Mouse (Mus musculus) 416B (cell line): ENCODE measurements at regions not wholly inside any gene's neighbourhood (a gene's known extent, or its start where the extent isn't known, plus 50 kb on each side); places are given as distances from the start of the nearest gene placed in this dataset.
A peak's percentile ranks its signal among the peaks of the same experiment; 100 is the strongest.

Source experiments
- DNase-seq: peaks from one replicate; pipeline ENCODE4 v3.0.0; 2011; ENCODE audit warnings: low read depth

GRCm38 (mm10) chr12:32489415-32490139, 111.1 kb downstream of the Ccdc71l start:
- DNase-seq: peak; percentile 58

- no peak for DNase-seq
Measured at GRCm38 (mm10) chr12:32504196-32504595, 125.7 kb downstream of the Ccdc71l start.

GRCm38 (mm10) chr12:32508671-32509070, 130.2 kb downstream of the Ccdc71l start:
- no peak for DNase-seq

DNA sequence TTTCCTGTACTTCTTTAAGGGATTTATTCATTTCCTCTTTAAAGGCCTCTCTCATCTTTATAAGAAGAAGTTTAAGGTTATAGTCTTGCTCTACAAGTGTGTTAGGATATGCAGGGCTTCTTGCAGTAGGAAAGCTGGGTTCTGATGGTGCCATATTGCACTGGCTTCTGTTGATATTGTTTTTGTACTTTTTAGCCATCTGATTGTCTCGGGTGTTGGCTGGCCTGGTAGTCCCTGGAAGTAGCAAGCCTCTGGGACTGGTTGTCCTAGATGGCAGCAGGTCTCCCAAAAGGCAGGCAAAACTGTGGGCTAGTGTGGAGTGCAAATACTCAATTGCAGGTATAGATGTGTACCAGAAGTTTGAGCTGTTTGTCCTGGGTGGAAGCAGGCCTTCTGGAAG, 147.1 kb downstream of the Ccdc71l start:
- DNase-seq: no peak

DNA sequence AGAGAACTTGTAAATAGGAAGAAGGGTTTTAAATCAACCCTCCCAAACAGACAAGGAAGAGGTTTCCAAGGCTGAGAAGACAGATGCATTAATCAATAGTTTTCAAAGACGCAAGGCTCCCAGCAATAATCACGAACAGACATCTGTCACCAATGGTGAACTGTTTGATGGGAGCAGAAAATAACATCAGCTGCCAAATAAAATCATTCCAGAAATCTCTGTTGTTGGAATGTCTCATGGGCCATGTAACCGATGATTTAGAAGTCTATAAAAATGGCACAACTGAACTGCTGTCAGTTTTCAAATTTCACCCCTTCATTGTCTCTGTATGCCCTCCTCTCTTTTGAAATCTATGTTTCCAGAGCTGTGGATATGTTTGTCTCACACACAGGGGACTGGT, 152.7 kb downstream of the Ccdc71l start:
- DNase-seq: no peak

DNA sequence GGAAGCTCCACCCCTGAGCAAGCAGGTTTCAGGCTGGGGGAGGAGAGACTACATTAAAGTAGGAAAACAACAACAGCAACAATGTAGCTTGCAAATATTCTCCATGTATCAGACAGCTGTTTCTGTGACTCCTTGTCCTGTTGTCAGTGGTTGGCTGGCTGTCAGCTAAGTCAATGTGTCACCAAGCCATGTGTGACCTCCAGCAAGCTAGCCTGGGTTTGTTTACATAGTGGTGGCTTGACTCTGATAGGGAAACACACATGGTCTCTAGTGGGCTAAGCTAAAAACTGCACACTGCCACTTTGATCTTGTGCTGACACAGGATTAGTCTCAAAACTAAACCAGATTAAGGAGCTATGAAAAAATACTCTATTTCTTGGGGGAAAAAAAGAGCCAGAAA, 155.1 kb downstream of the Ccdc71l start:
- peak; percentile 1 for DNase-seq

DNA sequence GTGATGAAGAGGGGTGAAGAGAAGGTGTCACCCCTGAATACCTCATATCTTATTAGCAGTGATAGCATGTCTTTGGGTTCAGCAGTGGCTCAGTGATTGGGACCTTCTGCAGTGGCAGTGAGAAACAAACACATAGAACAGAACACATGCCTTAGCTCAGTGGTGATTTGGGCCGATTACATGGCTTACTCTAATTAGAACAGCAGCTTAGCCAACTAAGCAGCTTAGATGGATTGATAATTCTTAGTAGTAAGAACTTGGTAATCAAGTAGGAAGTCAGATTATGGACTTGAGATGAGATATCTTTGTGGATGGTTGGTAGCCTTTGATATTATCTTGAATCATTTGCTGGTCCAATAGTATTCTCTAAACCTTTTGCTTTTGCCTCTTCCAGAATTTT, 167.0 kb downstream of the Ccdc71l start:
- DNase-seq: no peak

DNA sequence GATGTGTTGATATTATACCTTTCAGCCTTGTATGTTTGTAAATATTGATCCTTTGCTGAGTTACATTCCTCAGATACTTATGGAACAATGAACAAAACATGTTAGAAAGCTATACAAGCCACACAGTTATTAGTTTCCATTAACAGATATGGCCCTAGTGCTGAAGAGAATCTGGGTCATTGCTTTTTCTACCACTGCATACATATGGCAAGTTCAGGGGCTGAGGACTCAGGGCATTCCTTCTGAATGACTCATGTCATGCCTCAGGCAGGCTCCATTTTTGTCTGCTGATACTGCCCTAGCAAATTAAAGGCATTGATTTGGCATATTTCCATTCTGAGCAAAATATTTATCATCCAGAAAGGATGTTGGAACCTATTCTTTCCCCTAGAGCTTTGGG, 167.9 kb downstream of the Ccdc71l start:
- no peak for DNase-seq

GRCm38 (mm10) chr12:32553793-32554192, 175.3 kb downstream of the Ccdc71l start:
- DNase-seq: no peak

- DNase-seq: no peak
Measured at GRCm38 (mm10) chr12:32567777-32568176, 189.3 kb downstream of the Ccdc71l start.

DNA sequence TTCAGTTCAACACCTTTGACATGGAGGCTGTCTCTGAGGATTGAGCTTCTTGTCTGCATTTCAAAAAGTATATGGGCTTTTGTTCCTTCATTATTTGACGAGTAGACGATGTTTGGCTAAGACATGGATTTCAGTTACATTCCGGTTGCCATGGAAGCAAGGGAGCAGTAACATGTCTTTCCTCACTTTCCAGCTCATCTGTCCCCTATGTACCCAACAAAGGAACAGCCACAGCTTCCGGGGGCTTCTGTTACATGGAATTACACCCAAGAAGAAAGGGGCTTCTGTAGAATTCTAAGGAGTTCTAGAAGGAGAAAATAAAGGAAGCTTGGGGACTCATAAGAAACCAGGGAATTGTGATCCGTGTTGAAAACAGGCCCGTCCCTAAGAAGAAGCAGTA, 202.8 kb downstream of the Ccdc71l start:
- no peak for DNase-seq

- no peak for DNase-seq
Measured at GRCm38 (mm10) chr12:32602131-32602815, 217.1 kb upstream of the Nampt start.

- DNase-seq: no peak
Measured at GRCm38 (mm10) chr12:32605353-32605752, 214.0 kb upstream of the Nampt start.

DNA sequence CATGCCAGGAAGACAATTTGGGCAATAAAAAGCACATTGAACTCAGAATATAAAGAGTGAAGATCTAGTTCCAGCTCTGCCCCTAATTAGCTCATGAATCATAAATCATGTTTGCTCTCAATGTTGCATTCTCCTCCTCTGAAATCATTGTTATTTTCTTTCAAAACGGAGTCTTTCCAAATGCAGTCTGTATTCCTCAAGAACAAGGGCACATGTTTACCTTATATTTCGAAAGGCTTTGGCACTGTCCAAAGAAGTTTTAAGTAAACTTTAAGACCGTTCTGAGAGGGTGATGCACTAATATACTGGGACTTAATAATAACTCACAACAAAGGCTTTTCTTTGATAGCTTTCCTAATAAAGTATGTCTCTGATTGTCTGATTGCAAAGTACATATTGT, 204.3 kb upstream of the Nampt start:
- DNase-seq: no peak

DNA sequence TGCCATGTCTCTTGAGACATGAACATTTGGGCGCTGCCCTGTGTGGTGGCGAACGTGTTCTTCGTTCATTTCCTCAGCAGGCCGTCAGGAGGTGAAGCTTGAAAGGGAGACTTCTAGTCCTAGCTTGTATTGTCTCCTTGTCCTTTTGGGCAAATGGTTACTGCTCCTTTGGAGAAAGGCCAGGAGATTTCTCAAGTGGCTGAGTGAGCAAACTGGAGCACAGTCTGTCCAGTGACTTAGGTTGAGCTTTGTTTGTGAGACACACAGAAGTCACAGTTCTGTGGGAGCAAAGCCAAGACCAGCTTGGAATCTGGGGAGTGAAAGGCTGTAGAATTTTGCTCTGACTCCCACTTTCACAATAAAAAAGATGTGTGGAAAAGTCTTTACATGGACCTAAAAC, 203.3 kb upstream of the Nampt start:
- no peak for DNase-seq

GRCm38 (mm10) chr12:32617031-32617430, 202.3 kb upstream of the Nampt start:
- no peak for DNase-seq

DNA sequence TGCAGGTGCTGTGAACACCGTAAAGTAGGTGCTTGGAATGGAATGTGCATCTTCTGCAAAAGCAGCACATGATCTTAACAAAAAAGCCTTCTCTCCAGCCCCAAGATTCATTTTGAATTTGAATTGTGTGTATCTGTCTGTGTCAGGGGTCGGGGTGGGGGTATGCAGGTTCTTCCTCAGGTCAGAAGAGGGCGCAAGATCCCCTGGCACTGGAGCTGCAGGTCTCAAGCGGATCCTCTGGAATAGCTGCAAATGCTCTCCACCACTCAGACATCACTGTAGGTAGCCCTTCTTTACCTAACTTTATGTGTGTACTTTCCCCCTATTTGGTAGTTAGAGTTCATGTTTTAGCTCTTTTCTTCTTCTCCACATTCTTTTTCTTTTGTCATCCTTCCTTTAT, 199.5 kb upstream of the Nampt start:
- no peak for DNase-seq

GRCm38 (mm10) chr12:32621739-32622138, 197.6 kb upstream of the Nampt start:
- DNase-seq: no peak

GRCm38 (mm10) chr12:32628552-32628951, 190.8 kb upstream of the Nampt start:
- no peak for DNase-seq

GRCm38 (mm10) chr12:32632935-32633334, 186.4 kb upstream of the Nampt start:
- DNase-seq: no peak

DNA sequence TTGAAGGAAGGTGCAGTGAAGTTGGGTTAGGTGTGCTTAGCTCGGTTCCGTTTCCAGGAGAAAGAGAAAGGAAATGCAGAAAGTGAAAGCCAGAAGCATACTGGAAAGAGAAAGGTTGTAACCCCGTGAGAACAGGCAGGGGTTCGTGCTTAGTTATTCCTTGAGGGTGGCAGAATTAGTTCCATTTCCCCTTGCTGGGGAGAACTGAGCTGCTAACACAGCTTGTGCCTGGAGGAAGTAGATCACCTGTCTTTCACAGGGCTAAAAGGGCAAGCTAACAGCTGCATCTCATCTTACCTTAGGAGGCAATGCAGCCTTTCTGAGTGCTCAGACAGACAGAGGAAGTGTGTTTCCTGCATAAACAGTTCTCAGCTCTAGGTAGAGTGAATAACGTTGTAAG, 184.3 kb upstream of the Nampt start:
- no peak for DNase-seq

GRCm38 (mm10) chr12:32637400-32638100, 181.8 kb upstream of the Nampt start:
- DNase-seq: peak; percentile 67

DNA sequence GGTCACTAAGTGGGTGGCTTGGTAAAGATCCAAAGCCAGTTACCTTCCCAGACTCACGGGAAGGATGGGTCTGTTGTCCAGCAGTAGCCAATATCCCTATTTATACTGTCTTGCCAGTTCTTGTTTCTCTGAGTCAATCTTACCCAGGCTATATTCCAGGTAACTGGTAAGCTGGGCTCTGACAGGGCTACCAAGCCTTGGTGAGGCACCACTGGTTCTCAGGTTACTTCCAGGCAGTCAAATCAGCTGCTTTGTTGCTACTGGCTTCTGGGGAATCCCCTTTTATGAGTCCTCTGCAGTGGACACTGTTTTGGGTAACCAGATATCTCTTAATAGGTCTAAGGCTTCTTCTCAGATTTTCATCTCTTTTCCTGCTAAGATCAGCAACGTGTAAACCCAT, 178.8 kb upstream of the Nampt start:
- no peak for DNase-seq
